Mouse (Mus musculus): ENCODE measurements around the gene Smyd3. TPM values are rescaled to one million over a fixed set of nuclear protein-coding genes. Genes with fewer than 3 reads are reported as not detected.

Smyd3 gene
- polyA plus RNA-seq, 1 experiment from 2014 or later, result 9.5 TPM

GRCm38 (mm10) chr1:179354250-179354649 is 163.6 kb downstream of the Smyd3 start:
- ATAC-seq, result no peak
- H3K9me3 ChIP-seq (replicated peaks), result no peaks in the 10 kb centered on the region
- no peak overlapping the region for H3K4me3 ChIP-seq
- no peaks in the 10 kb centered on the region for H3K27me3 ChIP-seq (replicated peaks)
- no peaks in the 10 kb centered on the region for H3K4me1 ChIP-seq
- WGBS (ENCODE audit: insufficient replicate concordance), result 74% methylated on average over 6 of the region's 6 CpGs
- no peak overlapping the region for H3K27ac ChIP-seq
- no peak overlapping the region for H3K9ac ChIP-seq
- H3K36me3 ChIP-seq, result no peaks in the 10 kb centered on the region
- no peak overlapping the region for H3K4me2 ChIP-seq

GRCm38 (mm10) chr1:179345318-179345925 is 172.4 kb downstream of the Smyd3 start:
- Histone ChIP-seq H3K9ac (no peak overlapping the region), H3K4me3 (no peak overlapping the region), H3K27ac (no peak overlapping the region), H3K9me3 (replicated peaks) (no peaks in the 10 kb centered on the region), H3K4me2 (no peak overlapping the region), H3K4me1 (no peaks in the 10 kb centered on the region), H3K27me3 (replicated peaks) (no peaks in the 10 kb centered on the region), H3K36me3 (no peaks in the 10 kb centered on the region)
- ATAC-seq, result no peak
- WGBS (ENCODE audit: insufficient replicate concordance), result 62% methylated on average over 2 of the region's 2 CpGs

- 88% methylated on average over 17 of the region's 17 CpGs for WGBS (ENCODE audit: insufficient replicate concordance)
- no peak for ATAC-seq
These were observed 174.4 kb downstream of the Smyd3 start for GRCm38 (mm10) chr1:179343426-179343825.

GRCm38 (mm10) chr1:179341589-179341988 is 176.3 kb downstream of the Smyd3 start:
- no peak overlapping the region for H3K4me2 ChIP-seq
- no peaks in the 10 kb centered on the region for H3K4me1 ChIP-seq
- no peaks in the 10 kb centered on the region for H3K27me3 ChIP-seq (replicated peaks)
- 77% methylated on average over 1 of the region's 1 CpGs for WGBS (ENCODE audit: insufficient replicate concordance)
- H3K9ac ChIP-seq, result no peak overlapping the region
- H3K27ac ChIP-seq, result no peak overlapping the region
- no peak overlapping the region for H3K4me3 ChIP-seq
- no peaks in the 10 kb centered on the region for H3K9me3 ChIP-seq (replicated peaks)
- H3K36me3 ChIP-seq, result no peaks in the 10 kb centered on the region
- no peak for ATAC-seq

More at GRCm38 (mm10) chr1:179343426-179343825, 174.4 kb downstream of the Smyd3 start:
- no peak overlapping the region for H3K27ac ChIP-seq
- no peaks in the 10 kb centered on the region for H3K27me3 ChIP-seq (replicated peaks)
- H3K4me1 ChIP-seq, result no peaks in the 10 kb centered on the region
- no peak overlapping the region for H3K9ac ChIP-seq
- H3K4me2 ChIP-seq, result no peak overlapping the region
- no peaks in the 10 kb centered on the region for H3K9me3 ChIP-seq (replicated peaks)
- no peaks in the 10 kb centered on the region for H3K36me3 ChIP-seq
- no peak overlapping the region for H3K4me3 ChIP-seq

DNA sequence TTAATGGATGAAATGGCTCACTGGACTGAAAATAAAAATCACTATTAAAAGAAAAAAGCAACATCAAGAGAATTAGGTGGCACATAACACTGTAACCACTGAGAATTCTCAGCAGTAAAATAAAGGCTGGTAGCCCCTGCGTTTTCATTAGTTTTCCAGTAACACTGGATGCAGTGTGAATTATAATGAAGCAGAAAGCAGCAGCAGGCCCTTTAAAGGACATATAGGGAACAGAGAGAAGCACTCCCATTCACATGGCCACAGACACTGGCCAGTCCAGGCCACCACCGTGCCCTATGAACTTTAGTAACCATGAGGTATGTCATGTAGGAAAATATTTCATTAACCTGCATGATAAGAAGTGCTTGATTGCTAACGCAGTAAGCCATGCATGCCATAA is 178.8 kb downstream of the Smyd3 start:
- Histone ChIP-seq H3K9ac (no peak overlapping the region), H3K27ac (no peak overlapping the region), H3K4me3 (no peak overlapping the region), H3K4me1 (no peaks in the 10 kb centered on the region), H3K4me2 (no peak overlapping the region), H3K36me3 (no peaks in the 10 kb centered on the region), H3K9me3 (replicated peaks) (no peaks in the 10 kb centered on the region), H3K27me3 (replicated peaks) (no peaks in the 10 kb centered on the region)
- WGBS (ENCODE audit: insufficient replicate concordance), result 82% methylated on average over 3 of the region's 3 CpGs
- ATAC-seq, result no peak

DNA sequence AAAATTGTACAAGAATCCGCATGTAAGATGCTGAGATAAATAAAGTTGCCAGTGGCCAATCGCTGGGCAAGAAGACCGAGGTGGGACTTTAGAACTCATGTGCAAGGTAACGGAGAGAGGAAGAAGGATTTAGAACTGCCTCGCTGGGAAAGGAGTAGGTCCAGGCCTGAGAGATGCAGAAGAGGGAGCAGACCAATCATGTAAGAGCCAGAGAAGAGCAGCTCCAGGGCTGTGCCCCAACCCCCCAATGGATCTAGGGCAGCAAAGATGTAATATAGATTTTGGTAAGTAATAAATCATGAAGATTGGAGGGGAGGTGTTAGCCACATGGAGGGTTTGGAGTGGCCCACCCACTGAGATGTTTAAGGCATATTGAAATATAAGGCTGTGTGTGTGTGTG is 180.3 kb downstream of the Smyd3 start:
- Histone ChIP-seq H3K4me2 (no peak overlapping the region), H3K27ac (no peak overlapping the region), H3K4me3 (no peak overlapping the region), H3K27me3 (replicated peaks) (no peaks in the 10 kb centered on the region), H3K9ac (no peak overlapping the region), H3K36me3 (no peaks in the 10 kb centered on the region), H3K9me3 (replicated peaks) (no peaks in the 10 kb centered on the region), H3K4me1 (no peaks in the 10 kb centered on the region)
- ATAC-seq, result no peak
- WGBS (ENCODE audit: insufficient replicate concordance), result 73% methylated on average over 5 of the region's 5 CpGs

GRCm38 (mm10) chr1:179326965-179327308 is 190.9 kb downstream of the Smyd3 start:
- H3K4me1 ChIP-seq, result no peaks in the 10 kb centered on the region
- H3K9ac ChIP-seq, result no peak overlapping the region
- no peak overlapping the region for H3K27ac ChIP-seq
- no peak overlapping the region for H3K4me3 ChIP-seq
- WGBS (ENCODE audit: insufficient replicate concordance), result 88% methylated on average over 3 of the region's 3 CpGs
- no peaks in the 10 kb centered on the region for H3K9me3 ChIP-seq (replicated peaks)
- no peaks in the 10 kb centered on the region for H3K36me3 ChIP-seq
- no peaks in the 10 kb centered on the region for H3K27me3 ChIP-seq (replicated peaks)
- H3K4me2 ChIP-seq, result no peak overlapping the region
- no peak for ATAC-seq

DNA sequence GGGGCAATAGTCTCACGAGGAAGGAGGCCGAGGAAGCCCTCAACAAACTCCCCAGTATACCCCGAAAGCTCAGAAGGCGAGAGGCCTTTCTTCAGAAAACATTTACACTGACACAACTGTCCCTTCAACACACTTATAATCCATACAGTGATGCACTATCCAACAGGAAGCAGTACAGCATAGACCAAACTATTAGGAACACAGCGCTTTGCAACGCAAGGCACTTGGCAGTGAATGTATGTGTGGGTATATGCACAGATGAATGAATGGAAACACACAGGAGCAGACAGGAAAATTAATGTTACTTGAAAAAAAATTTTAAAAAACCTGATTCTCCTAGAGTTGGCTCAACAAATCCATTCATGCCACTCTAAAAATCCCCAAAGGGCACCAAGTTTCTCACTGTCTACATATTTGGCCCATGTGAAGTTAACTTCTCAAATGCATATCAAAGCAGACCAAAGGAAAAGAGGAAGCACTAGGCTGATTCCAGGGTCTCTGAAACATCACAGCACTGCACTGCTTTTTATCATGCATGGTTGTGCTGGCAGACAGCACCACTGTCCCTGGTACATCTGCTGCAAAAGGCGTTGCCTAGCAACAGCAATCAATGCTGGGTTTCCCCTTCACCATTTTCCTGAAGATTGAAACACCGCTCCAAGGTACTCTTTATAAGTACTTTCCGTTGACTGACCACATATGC is 191.4 kb downstream of the Smyd3 start:
- H3K4me3 ChIP-seq, result no peak overlapping the region
- no peaks in the 10 kb centered on the region for H3K4me1 ChIP-seq
- H3K9me3 ChIP-seq (replicated peaks), result no peaks in the 10 kb centered on the region
- no peak for ATAC-seq
- H3K9ac ChIP-seq, result no peak overlapping the region
- no peak overlapping the region for H3K4me2 ChIP-seq
- no peaks in the 10 kb centered on the region for H3K27me3 ChIP-seq (replicated peaks)
- WGBS (ENCODE audit: insufficient replicate concordance), result 75% methylated on average over 9 of the region's 9 CpGs
- no peak overlapping the region for H3K27ac ChIP-seq
- no peaks in the 10 kb centered on the region for H3K36me3 ChIP-seq

DNA sequence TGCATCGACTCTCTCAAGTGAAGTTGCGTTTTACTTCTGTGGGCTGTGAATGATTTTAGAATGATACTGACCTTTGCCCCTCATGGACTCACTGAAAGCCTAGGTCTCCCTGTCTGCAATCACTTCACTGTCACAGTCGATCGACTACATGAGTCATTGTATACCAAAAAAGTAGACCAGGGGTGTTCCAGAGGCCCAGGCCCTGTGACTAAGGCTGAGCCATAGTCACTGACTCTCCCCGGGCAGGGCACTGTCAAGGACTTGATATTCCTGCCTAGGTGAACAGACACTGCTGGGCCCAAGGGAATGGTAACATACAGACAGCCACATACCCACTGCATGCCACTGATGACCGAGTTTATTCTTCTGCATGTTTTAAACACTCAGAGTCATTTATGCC is 193.6 kb downstream of the Smyd3 start:
- Histone ChIP-seq H3K4me1 (no peaks in the 10 kb centered on the region), H3K9ac (no peak overlapping the region), H3K4me2 (no peak overlapping the region), H3K36me3 (no peaks in the 10 kb centered on the region), H3K27ac (no peak overlapping the region), H3K27me3 (replicated peaks) (no peaks in the 10 kb centered on the region), H3K9me3 (replicated peaks) (no peaks in the 10 kb centered on the region), H3K4me3 (no peak overlapping the region)
- ATAC-seq, result no peak
- WGBS (ENCODE audit: insufficient replicate concordance), result 73% methylated on average over 6 of the region's 6 CpGs

- H3K9ac ChIP-seq, result no peak overlapping the region
- H3K36me3 ChIP-seq, result no peaks in the 10 kb centered on the region
- WGBS (ENCODE audit: insufficient replicate concordance), result 76% methylated on average over 5 of the region's 5 CpGs
- no peaks in the 10 kb centered on the region for H3K27me3 ChIP-seq (replicated peaks)
- H3K4me1 ChIP-seq, result no peaks in the 10 kb centered on the region
- H3K4me3 ChIP-seq, result no peak overlapping the region
- no peak overlapping the region for H3K4me2 ChIP-seq
- no peak overlapping the region for H3K27ac ChIP-seq
- no peaks in the 10 kb centered on the region for H3K9me3 ChIP-seq (replicated peaks)
- no peak for ATAC-seq
These were observed 204.2 kb downstream of the Smyd3 start for GRCm38 (mm10) chr1:179313618-179314017.

- H3K4me3 ChIP-seq, result no peak overlapping the region
- H3K4me1 ChIP-seq, result no peaks in the 10 kb centered on the region
- H3K27me3 ChIP-seq (replicated peaks), result no peaks in the 10 kb centered on the region
- H3K27ac ChIP-seq, result no peak overlapping the region
- no peak overlapping the region for H3K9ac ChIP-seq
- no peaks in the 10 kb centered on the region for H3K9me3 ChIP-seq (replicated peaks)
- WGBS (ENCODE audit: insufficient replicate concordance), result 67% methylated on average over 5 of the region's 5 CpGs
- H3K36me3 ChIP-seq, result no peaks in the 10 kb centered on the region
- H3K4me2 ChIP-seq, result no peak overlapping the region
- ATAC-seq, result no peak
These were observed 208.4 kb downstream of the Smyd3 start for GRCm38 (mm10) chr1:179309487-179309886.

DNA sequence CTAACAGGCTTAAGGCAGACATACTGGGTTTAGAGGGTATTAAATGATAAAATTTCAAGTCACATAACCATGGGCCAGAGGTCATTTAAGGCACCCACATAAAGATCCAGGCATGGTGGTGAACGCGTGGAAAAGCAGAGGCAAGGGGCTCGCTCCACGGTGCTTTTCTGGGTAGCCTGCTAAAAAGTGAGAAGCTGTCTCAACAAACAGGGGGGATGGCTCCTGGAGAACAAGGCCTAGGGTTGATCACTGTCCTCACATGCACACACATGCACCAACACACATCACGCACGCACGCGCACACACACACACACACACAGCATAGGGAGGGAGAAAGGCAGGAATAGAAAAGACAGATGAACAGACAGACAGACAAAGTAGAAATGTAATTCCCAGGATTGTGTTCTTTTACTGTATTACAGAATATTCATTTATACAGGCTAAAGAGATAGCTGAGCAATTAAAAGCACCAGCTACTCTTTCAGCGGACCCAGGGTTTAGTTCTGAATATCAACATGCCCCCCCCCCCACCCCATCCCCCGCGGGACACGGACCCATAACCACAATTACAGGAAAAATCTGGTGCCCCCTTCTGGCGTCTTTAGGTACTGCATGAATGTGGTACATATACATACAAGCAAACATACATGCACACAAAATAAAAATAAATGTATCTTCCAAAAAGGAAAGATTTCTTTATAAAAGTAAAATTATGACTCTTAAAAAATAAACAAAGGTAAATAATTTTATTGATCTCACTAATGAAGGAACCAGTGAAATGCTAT is 215.2 kb downstream of the Smyd3 start:
- no peak overlapping the region for H3K9ac ChIP-seq
- 79% methylated on average over 13 of the region's 13 CpGs for WGBS (ENCODE audit: insufficient replicate concordance)
- H3K27ac ChIP-seq, result no peak overlapping the region
- no peak for ATAC-seq
- H3K36me3 ChIP-seq, result no peaks in the 10 kb centered on the region
- H3K9me3 ChIP-seq (replicated peaks), result no peaks in the 10 kb centered on the region
- H3K27me3 ChIP-seq (replicated peaks), result no peaks in the 10 kb centered on the region
- no peaks in the 10 kb centered on the region for H3K4me1 ChIP-seq
- H3K4me3 ChIP-seq, result no peak overlapping the region
- H3K4me2 ChIP-seq, result no peak overlapping the region

All from liver, embryonic 12.5 days (tissue).